Mouse (Mus musculus): ENCODE results near the gene Plin5. TPM values are rescaled to one million over a fixed set of nuclear protein-coding genes. Genes with fewer than 3 reads are reported as not detected.
A peak's percentile ranks its signal among the peaks of the same experiment; 100 is the strongest.

The Plin5 gene
- total and polyA plus RNA-seq, 3 experiments, result not detected

- Histone ChIP-seq H3K4me3 (replicated peaks in 1 of 3; ENCODE audit: low read depth in 2 of 3, low read length in 2 of 3, poor library complexity in 1 of 3) (peak within 1 kb of the TSS; percentile 66 to 79 (median 77)), H3K36me3 (replicated peaks in 1 of 2; ENCODE audit: control insufficient read depth in 1 of 2, insufficient read depth in 1 of 2, low read length in 1 of 2) (peaks cover 30 to 37% of the 10 kb centered on the region in 2 experiments), H3K4me2 (ENCODE audit: insufficient read depth, low read depth, poor library complexity, severe bottlenecking) (peak within 1 kb of the TSS; percentile 98), H3K9me3 (replicated peaks; ENCODE audit: low read length) (no peaks in the 10 kb centered on the region), H3K4me1 (ENCODE audit: control insufficient read depth in 1 of 2, insufficient read depth in 2 of 2) (peaks cover 5 to 40% of the 10 kb centered on the region in 2 experiments; a peak in 3 of 4 replicates), H3K27ac (ENCODE audit: insufficient read depth, low read depth) (peak within 1 kb of the TSS; percentile 79), H3K79me2 (replicated peaks; ENCODE audit: control insufficient read depth, extremely low read depth, insufficient read depth, poor library complexity, severe bottlenecking) (peaks cover 3% of the 10 kb centered on the region), H3K9ac (ENCODE audit: insufficient read depth, low read depth) (peak within 1 kb of the TSS; percentile 95), H3K27me3 (replicated peaks) (no peaks in the 10 kb centered on the region)
- TF ChIP-seq SIN3A (IDR thresholded peaks at IDR 0.05; ENCODE audit: low read length) (peak; percentile 97), ELF1 (IDR thresholded peaks at IDR 0.05; ENCODE audit: low read depth, low read length) (peak; percentile 85), MXI1 (IDR thresholded peaks at IDR 0.05; ENCODE audit: low read depth, low read length) (peak; percentile 98), CHD2 (IDR thresholded peaks at IDR 0.05; ENCODE audit: low read length) (no peak), CHD1 (IDR thresholded peaks at IDR 0.05; ENCODE audit: low read depth, low read length) (no peak), HCFC1 (IDR thresholded peaks at IDR 0.05; ENCODE audit: low read depth, low read length) (peak; percentile 85), ZMIZ1 (IDR thresholded peaks at IDR 0.05; ENCODE audit: low read depth, low read length) (no peak), ETS1 (conservative IDR thresholded peaks at IDR 0.05; ENCODE audit: low read depth, low read length) (no peak), USF2 (conservative IDR thresholded peaks at IDR 0.05; ENCODE audit: low read depth, low read length) (peak; percentile 69), BHLHE40 (IDR thresholded peaks at IDR 0.05; ENCODE audit: low read depth, low read length) (peak; percentile 100), RAD21 (IDR thresholded peaks at IDR 0.05; ENCODE audit: low read depth, low read length) (no peak), MAZ (IDR thresholded peaks at IDR 0.05; ENCODE audit: low read depth, low read length) (peak; percentile 94), MAFK (IDR thresholded peaks at IDR 0.05; ENCODE audit: insufficient replicate concordance, low read length) (no peak), E2F4 (IDR thresholded peaks at IDR 0.05; ENCODE audit: insufficient replicate concordance, low read depth, low read length) (no peak), UBTF (IDR thresholded peaks at IDR 0.05; ENCODE audit: low read depth, low read length) (no peak), MAX (IDR thresholded peaks at IDR 0.05; ENCODE audit: low read length) (no peak; the same call in 1 of the 2 replicates), KAT2A (IDR thresholded peaks at IDR 0.05; ENCODE audit: insufficient replicate concordance, low read length) (peak; percentile 35; the same call in 1 of the 2 replicates), MEF2A (IDR thresholded peaks at IDR 0.05; ENCODE audit: borderline replicate concordance, low read depth, low read length) (no peak), SMC3 (IDR thresholded peaks at IDR 0.05; ENCODE audit: low read depth, low read length) (no peak), POLR2A (IDR thresholded peaks at IDR 0.05; ENCODE audit: low read depth, low read length) (peak; percentile 61; the same call in 1 of the 2 replicates), CTCF (conservative IDR thresholded peaks at IDR 0.05 in 1 of 2, IDR thresholded peaks at IDR 0.05 in 1 of 2; ENCODE audit: low read depth in 2 of 2, low read length in 2 of 2) (peak in 1 of 2 experiments; percentile 18; a peak in 1 of 4 replicates), ZC3H11A (IDR thresholded peaks at IDR 0.05; ENCODE audit: low read depth, low read length) (no peak), USF1 (IDR thresholded peaks at IDR 0.05; ENCODE audit: low read depth, low read length) (peak; percentile 88)
- DNase-seq (ENCODE audit: extremely low read depth), result peak; percentile 96
- in situ Hi-C loops (cut with MboI; ENCODE audit: low pct_ligation_motif_present, low pct_unique_long_range_greater_than_20kb, low sequenced_read_pairs) (loop anchor here (5.0 kb wide), 1 partner anchor 33 kb away; the partner anchor contains the start of gene Chaf1a), dilution Hi-C loops (cut with MboI; ENCODE audit: extremely low pct_ligation_motif_present, extremely low pct_unique_long_range_greater_than_20kb, low sequenced_read_pairs) (no loop called here)
Measured at GRCm38 (mm10) chr17:56074827-56075208, 42.6 kb downstream of the Plin5 start, which contains the start of gene Ubxn6. Gene Ubxn6, minus strand, starts transcription at chr17:56075028.

Data from CH12.LX (cell line).